Mouse (Mus musculus): Measurements from ENCODE around the gene Hdac4.

Gene Hdac4

DNA sequence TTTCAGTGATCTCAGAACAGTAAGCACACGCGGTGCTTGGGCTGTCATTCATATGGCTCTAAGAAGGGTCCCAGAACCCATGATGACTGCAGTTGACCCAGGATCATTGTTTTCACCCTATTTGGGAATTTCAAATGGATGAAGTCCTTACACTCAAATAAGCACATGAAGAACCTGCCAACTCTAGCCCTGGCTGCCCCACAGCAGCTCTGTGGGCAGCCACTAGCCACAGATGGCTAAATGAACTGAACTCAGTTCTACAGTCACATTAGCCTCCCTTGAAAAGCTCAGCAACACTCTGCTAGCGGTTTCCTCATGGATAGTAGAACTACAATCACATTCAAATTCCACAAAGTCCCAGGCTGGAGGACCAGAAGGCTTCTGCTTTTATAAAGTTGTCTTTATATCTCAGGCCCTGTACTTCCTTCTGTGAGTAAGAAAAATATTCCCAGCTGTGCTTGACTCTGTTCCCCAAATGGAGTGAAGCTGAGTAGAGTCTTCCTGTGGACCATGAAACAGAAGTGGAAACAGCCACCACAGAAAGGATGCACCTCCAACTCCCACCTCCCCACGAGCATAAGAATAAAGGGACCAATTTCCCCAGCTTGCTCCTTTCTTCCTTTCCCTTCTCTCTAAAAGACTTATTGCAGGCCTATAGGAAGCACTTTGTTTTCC is 88.9 kb downstream of the Hdac4 start:
- in situ Hi-C loops (cut with MboI; ENCODE audit: unreplicated experiment in 2 of 2): loop anchor here in 1 of 2 experiments (10.0 kb wide), 1 partner anchor 68 kb away; no protein-coding TSS in a partner anchor

DNA sequence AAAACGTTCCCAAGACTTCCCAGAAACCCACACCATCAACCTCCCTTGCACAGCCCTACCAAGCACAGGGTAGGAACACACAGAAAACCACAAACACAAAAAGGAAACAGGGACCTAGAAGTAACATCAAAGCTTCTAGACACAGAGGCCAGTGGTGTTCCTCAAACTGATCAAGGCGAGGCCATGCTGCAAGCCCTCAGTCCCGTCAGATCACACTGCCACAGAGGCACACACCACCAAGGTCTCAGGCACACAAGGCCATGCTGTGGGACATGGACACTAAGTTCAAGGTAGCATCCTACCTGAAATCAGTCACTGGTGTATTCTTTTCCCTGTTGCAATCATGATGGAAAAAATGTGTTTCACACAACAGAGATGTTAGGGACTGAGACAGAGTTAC is 90.8 kb downstream of the Hdac4 start:
- in situ Hi-C loops (cut with MboI; ENCODE audit: unreplicated experiment in 2 of 2): loop anchor here in 1 of 2 experiments (10.0 kb wide), 1 partner anchor 70 kb away; no protein-coding TSS in a partner anchor

DNA sequence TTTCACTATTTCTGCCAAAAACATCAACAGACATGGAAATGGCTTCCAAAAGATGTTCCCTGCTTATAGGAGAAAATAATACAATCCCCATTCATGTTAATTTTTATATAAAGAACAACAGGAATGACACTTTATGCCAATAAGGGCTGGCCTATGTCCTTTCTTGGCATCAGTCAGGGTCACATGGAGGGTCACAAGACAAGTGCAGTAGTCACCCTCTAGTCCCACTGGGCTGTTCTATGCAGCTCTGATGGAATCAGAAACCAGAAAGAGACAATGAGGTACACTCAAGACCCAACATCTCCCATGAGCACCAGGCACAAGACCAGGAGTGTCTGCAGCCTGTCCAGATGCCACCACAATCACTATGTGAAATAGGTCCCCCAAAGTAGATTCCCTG is 91.5 kb downstream of the Hdac4 start:
- in situ Hi-C loops (cut with MboI; ENCODE audit: unreplicated experiment in 2 of 2): loop anchor here in 1 of 2 experiments (10.0 kb wide), 1 partner anchor 71 kb away; no protein-coding TSS in a partner anchor

DNA sequence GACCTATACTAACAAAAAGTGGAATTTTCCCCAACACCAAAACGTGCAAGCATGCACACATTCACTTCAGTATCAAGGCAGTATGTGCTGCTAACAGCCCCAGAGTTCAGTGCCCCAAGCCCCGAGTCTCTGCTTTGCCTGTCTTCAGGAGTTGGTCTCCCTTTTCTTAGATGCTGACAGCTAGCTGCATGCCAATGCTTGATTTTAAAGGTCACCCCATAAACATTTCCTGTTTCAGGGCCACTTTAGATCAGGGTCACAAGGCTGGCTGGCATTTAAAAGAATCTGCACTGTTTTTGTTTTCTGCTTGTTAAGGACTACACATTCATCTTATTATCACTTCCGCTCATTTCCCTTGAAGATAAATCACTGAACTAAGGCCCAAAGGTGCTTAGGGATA is 92.1 kb downstream of the Hdac4 start:
- in situ Hi-C loops (cut with MboI; ENCODE audit: unreplicated experiment in 2 of 2): loop anchor here in 1 of 2 experiments (10.0 kb wide), 1 partner anchor 71 kb away; no protein-coding TSS in a partner anchor

DNA sequence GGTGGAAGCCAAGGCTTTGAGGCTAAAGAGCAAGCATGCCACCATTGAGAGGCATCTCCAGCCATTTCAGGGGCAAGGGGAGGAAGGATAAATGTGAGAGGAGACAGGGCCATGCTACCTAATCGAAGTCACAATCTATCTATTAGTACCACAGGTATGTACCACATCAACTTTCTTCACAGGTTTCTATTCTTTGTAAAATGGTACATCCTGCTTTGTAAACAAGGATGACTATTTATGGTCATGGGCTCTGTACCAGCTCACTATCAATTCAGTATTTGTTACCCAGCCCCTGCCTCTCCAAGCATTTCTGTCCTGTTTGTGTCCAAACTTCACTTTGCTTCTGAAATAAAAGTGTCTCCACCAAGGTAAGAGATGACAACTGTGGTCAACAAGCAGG is 92.7 kb downstream of the Hdac4 start:
- in situ Hi-C loops (cut with MboI; ENCODE audit: unreplicated experiment in 2 of 2): loop anchor here in 1 of 2 experiments (10.0 kb wide), 1 partner anchor 72 kb away; no protein-coding TSS in a partner anchor

DNA sequence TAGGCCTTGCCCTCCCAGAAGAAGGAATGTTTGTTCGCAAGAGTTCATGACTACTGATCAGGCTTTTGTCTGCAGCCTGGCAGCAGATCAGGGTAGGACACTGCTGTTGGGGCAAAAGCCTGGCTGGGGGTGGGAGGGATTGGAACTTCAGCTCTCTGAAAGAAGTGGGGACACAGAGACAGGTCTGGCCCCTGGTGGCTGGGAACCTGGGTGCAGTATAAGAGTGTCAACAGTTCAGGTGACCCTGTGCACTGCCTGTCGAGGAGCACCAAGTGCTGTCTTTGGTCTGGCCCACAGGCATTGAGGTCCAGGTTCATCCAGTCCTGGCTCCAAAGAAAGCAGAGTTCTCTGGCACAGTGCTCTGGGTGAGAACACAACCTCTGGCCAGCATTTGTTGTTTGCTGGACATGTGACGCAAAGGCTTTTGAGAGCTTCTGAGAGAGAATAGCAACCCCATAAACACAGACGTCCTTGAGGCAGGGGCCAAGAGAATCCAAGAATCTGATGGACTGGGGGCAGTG is 95.1 kb downstream of the Hdac4 start:
- in situ Hi-C loops (cut with MboI; ENCODE audit: unreplicated experiment in 2 of 2): loop anchor here in 1 of 2 experiments (10.0 kb wide), 1 partner anchor 74 kb away; no protein-coding TSS in a partner anchor

DNA sequence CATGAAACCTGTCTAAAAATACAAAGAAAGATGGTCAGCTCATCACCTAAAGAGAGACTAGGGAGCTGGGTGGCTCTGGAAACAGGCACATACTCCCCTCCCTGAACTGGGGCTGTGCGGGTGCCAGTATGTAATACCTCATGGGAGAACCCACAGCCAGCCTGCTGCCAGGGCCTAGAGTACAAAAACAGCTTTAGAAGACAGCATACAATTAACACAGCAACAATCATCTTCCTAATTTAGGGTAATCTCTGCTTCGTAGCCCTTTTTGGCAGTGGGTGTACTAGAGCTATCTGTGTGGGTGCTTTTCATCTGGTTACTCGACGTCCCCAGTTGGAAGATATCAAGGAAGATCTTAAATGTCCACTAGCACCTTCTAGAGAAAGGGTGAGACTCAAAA is 95.5 kb downstream of the Hdac4 start:
- in situ Hi-C loops (cut with MboI; ENCODE audit: unreplicated experiment in 2 of 2): loop anchor here in 1 of 2 experiments (10.0 kb wide), 1 partner anchor 75 kb away; no protein-coding TSS in a partner anchor

DNA sequence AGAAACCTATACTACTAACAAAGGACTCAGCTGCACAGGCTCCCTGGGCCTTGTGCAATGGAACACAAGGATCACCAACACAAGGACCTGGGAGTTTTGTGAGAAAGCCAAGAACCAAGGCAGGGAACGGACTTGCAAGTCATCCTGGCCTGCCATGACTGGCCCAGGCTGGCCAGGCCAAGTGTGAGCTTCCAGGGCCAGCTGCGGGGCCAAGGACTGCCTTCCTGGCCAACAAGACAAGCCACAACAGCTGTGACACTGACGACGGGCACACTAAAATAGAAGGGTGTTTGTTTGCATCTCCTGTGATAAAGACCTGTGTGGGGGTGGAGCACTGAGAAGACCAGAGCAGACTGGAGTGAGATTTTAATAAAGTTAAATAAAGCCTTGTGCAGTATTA is 96.0 kb downstream of the Hdac4 start:
- in situ Hi-C loops (cut with MboI; ENCODE audit: unreplicated experiment in 2 of 2): no loop called here

DNA sequence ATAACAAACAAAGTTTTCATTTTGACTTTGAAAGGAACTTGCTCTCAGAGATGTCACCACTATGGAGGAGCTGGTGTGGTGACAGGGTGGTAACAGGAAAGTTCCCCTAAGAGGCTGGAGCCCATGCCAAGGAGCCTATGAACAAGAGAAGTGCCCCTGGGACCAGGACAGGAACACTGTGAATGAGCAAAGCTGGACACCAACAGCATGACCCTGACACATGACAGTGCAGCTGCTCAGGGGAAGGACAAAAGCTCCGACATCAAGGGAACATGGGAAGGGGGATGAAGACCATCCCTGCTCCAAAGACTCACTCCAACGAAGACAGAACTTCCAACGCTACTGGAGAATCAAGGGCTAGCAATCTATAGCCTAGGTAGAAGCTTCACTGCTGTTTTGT is 97.0 kb downstream of the Hdac4 start:
- in situ Hi-C loops (cut with MboI; ENCODE audit: unreplicated experiment in 2 of 2): no loop called here

DNA sequence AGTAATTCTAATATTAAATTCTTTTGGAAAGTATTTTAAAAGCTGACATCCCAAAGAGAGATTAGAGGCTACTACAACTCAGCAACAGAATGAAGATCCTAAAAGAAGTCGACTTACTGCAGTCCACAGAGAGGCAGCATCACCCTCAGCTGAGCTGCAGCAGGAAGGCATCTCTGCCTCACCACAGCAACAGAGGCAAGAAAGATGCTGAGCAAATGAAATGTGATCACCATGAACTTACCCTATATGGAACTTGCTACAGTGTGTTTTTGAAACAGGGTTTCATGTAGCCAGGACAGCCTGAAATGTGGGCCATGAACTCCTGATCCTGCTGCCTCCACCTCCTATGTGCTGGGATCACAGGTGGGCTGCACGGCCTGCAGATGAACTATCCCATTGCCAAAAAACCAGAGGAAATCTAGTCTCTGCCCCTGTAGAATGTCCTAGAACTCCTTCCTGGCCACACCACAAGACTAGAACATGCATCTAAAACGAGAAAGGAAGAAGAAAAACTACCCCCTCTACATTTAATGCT is 98.4 kb downstream of the Hdac4 start:
- in situ Hi-C loops (cut with MboI; ENCODE audit: unreplicated experiment in 2 of 2): no loop called here

DNA sequence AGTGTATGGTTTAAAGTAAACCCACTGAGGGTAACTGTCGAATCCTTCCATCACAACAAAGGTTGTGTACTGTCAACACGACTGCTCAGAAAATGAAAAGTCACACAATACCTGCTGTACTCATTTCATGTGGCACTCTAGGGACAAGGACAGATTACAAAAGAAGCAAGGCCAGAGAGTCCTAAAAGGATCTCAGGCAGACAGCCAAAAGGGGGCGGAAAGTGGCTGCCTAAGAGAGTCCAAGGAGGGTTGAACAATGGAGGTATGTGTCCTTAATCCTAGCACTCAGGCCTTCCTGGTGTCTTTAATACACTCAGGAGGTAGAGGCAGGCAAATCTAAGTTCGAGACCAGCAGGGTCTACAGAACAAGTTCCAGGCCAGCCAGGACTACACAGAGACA is 103.2 kb downstream of the Hdac4 start:
- in situ Hi-C loops (cut with MboI; ENCODE audit: unreplicated experiment in 2 of 2): no loop called here

DNA sequence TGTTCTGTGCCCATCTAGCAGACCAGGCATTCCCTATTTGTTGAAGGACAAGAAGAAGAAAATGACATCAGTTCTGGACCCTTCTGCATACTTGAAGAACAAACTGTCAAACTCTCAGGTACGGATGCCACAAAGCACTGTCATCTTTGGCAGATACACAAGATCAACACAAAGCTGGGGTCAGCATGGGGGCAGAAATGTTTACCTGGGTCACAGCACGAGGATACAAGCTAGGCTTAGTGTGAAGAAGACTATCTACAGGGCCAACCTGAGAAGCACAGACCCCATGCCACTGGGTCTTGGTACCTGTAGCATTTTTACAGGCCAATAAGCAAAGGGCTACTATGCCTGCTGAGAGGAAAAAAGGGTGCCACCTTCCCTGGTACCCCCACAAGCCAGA is 107.7 kb downstream of the Hdac4 start:
- in situ Hi-C loops (cut with MboI; ENCODE audit: unreplicated experiment in 2 of 2): no loop called here

DNA sequence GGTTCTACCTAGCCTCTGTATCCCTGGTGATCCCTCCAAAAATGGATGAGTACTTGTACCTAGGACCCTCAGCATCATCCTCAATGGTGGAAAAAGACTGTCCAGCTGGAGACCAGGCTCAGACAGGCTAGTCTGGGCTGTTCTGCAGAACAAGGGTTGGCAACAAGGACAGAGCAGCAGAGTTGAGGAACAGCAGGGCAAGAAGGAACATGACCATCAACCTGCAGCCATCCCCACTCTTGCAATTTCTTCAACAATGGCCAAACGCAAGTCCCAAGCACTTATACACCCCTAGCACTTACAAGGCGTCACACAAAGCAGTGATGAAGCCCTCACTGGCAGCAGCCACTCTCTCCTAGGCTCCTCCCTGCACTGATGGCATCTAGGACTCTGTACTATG is 108.2 kb downstream of the Hdac4 start:
- in situ Hi-C loops (cut with MboI; ENCODE audit: unreplicated experiment in 2 of 2): no loop called here

DNA sequence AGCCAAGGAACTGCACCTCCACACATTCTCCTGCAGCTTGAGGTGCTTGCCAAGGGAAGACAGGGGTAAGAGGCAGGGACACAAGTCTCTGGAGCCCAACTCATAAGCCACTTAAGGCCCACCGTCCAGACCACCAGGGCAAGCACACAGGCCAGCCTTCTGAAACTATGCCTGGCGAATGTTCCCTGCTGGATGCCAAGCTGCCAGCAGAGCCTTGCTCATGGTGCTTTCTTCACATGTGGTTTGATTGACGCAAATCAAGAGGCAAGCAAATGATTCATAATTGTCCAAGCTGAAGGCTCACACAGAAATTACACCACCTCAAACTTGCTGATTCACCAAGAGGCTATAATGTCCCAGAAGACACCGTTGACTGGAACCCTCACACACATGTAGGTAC is 108.7 kb downstream of the Hdac4 start:
- in situ Hi-C loops (cut with MboI; ENCODE audit: unreplicated experiment in 2 of 2): no loop called here

DNA sequence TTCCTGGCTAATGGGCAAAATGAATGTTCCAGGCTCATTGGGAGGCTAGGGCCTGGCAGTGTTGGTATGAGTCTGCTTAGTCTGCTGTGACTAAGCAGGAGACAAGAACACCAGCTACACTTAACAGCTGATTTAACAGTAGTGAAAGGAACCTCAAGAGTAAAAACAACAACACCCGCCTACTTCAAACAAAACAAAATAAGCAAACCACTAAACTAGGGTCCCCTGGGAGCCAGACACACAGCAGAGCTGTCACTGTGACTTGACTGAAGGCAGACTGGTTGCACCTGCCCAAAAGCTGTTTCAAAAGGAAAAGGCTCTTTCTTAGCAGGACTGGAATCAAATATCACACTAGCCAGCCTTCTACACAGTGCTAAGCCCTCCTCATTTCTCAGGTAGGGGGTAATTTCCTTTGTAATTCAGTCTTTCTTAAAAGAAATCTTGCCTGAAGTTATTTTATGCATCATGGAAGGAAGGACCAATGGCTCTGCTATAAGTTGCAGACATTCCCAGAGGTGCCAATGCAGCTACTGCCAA is 109.2 kb downstream of the Hdac4 start:
- in situ Hi-C loops (cut with MboI; ENCODE audit: unreplicated experiment in 2 of 2): no loop called here

DNA sequence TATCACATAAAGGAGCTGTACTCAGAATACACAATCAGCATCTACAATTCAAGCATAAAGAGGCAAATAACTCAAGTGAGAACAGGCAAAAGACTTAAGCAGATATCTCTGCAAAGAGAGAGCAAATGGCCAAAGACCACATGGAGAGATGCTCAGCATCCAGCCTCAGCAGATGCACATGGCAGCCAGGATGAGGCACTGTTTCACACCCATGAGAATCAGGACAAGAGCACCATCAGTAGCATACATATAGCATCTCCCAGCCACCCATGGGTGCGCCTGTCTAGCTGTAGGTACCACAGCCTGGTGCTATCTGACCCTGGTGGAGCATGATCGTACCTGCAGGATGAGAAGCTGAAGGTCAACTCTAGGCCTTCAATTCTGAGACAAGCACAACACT is 110.8 kb downstream of the Hdac4 start:
- in situ Hi-C loops (cut with MboI; ENCODE audit: unreplicated experiment in 2 of 2): no loop called here

DNA sequence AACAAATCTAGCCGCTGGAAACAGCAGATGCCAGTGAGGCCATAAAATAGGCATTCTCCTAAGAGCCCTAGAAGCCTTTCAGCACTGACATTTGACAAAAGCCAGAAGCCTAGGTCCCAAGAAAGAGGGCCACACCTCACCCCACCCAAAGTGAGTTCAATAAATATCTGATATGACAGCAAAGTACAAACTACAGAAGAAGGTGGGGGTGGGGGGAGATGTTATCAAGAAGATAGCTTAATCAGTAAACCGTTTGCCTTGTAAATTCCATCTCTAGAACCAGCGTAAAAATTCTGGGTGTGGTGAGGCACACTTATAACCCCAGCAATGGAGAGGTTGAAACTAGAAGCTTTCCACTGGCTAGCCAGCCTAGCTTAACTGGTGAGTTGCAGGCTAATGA is 111.5 kb downstream of the Hdac4 start:
- in situ Hi-C loops (cut with MboI; ENCODE audit: unreplicated experiment in 2 of 2): no loop called here

DNA sequence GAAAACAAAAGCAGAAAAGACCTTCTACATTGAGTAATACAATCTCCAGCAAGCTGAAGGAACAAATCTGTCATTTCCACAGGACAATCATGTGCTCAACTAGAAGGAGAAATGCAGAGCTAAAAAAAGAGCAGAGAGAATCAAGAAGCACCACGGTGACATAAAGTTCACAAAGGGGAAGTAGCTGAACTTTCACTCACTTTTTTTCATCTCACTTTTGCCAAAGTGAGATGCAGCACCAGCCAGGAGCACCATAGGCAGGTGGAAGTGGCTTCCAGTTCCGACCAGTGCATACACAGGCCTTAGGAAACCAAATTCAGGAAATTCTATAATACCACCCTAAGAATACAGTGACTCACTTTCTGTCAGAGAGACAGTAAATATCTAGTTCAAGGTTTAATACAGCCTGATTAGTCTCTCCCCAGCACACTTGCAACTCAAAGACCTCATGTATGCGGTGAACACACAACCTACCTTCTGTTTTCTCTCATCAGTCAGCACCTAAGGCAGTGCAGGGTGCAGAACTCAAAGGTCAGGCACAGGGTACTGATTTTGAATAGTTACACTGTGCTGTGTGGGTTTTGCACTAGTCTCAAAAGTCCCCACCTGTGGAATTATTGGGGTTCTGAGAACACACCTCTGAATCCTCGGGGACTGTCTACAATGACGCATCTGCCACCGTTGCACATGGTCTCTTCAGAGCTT is 112.5 kb downstream of the Hdac4 start:
- in situ Hi-C loops (cut with MboI; ENCODE audit: unreplicated experiment in 2 of 2): no loop called here

DNA sequence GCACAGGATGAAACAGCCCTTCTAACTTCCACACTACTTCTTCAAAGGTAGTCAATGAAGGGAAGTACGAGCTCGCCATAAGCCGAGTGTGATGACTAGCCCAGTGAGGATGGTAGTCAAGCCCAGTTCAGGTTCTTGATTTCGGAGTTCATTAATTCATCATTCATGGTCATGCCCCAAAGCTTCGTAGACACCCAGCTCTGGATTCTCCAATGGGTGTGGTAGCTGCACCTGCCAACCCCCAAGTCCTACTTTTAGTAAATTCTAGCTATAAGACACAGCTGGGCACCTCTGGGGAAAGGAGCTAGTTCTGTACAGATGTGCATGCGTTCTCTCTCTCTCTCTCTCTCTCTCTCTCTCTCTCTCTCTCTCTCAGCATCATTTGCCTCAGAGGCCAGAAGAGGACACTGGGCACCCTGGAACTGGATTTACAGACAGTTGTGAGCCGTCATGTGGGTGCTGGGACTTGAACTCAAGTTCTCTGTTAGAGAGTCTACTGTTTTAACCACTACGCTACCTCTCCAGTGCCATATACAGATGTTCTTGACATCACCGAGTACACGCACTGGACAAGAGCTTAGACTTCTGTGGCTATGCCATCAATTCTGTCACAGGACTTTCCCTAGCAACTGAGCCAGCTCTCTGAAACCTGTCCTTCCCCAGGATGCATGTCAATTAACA is 113.2 kb downstream of the Hdac4 start:
- in situ Hi-C loops (cut with MboI; ENCODE audit: unreplicated experiment in 2 of 2): no loop called here

DNA sequence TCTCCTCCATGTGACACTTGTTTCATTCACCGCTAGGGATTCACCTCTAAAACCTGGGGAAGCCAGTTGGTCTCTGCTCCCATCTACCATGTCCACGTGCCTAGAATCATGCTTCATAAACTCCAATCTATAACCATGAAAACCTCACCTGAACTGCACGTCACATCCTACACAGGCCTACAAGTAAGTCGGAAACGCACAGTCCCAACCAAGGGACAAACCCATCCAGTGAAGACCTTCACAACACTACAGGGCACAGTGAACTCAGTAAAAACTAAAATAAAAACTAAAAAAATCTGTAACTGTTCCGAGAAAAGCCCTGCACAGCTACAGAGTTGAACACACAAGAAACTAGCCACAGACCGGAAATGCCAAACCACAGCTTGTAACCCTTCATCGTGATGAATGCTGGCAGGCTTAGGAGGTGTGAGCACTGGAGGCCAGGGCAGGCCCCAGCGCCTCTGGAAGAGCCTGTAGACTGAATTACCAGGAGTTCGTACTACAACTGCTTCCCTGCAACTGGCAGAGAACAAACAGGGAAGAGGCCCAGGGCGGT is 115.4 kb downstream of the Hdac4 start:
- in situ Hi-C loops (cut with MboI; ENCODE audit: unreplicated experiment in 2 of 2): loop anchor here in 1 of 2 experiments (10.0 kb wide), 1 partner anchor 75 kb away; no protein-coding TSS in a partner anchor

Data from v-Abl transformed pro-B cells (cell line).